Mouse (Mus musculus) left cerebral cortex, adult 2 months (tissue): ENCODE measurements around the gene Samhd1. TPM values are rescaled to one million over a fixed set of nuclear protein-coding genes. Genes with fewer than 3 reads are reported as not detected.

Source experiments
- DNase-seq, 2 experiments: peaks; one replicate each; pipeline ENCODE4 v3.0.0; 2021 to 2022; ENCODE audit warnings: low spot score in 2 of 2, mixed read lengths in 1 of 2; ENCODE audit errors: extremely low spot score in 1 of 2
- H3K27ac ChIP-seq: fragments of 200-600 bp; 2 replicates; pipeline ENCODE4 v1.8.1; 2022
- H3K4me3 ChIP-seq: fragments of 200-600 bp; 2 replicates; pipeline ENCODE4 v1.8.1; 2022
- CTCF ChIP-seq: fragments of 200-600 bp; IDR thresholded peaks from 2 replicates; pipeline ENCODE4 v1.8.1; 2022; ENCODE audit warnings: antibody characterized with exemption, mild to moderate bottlenecking, moderate library complexity
- intact Hi-C: fragments of 180-260 bp; cut with DNase I; formaldehyde crosslinking; loops from one replicate; pipeline ENCODE4 v1.15.1; 2025
- total RNA-seq, 2 experiments: library from RNA; stranded (reverse); gene quantifications; 2 replicates each; pipeline ENCODE4 v1.2.3; 2021

Gene Samhd1
- total RNA-seq, 2 experiments from 2014 or later, result 12.7 to 12.9 TPM

DNA sequence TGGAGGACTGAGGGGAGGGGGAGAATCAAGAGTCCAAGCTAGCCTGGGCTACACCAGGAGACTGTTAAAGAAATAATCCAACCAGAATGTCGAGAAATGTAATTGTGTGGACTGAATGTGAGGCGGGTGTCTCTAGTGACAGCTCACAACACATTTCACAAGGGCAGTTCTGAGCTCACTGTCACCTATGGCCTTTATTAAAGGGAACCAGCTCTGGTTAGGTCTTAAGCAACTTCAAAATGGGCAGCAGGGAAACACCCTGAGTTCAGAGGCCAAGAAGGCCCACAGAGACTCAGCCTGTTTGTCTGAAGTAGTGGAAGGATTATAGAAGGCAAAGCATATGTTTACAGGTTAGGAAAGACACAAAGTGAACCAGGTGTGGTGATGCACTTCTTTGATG lies 18.2 kb upstream of the Samhd1 start:
- Histone ChIP-seq H3K27ac (no peak overlapping the region), H3K4me3 (no peak overlapping the region)
- no peak for DNase-seq
- no peak for TF ChIP-seq CTCF
- intact Hi-C loops, result no loop called here

GRCm38 (mm10) chr2:157148417-157148816 lies 13.4 kb upstream of the Samhd1 start:
- intact Hi-C loops, result no loop called here
- TF ChIP-seq CTCF, result no peak
- no peak for DNase-seq
- Histone ChIP-seq H3K4me3 (no peak overlapping the region), H3K27ac (no peak overlapping the region)

GRCm38 (mm10) chr2:157147397-157148020 lies 12.4 kb upstream of the Samhd1 start:
- intact Hi-C loops, result no loop called here
- no peak for TF ChIP-seq CTCF

GRCm38 (mm10) chr2:157145173-157145572 lies 10.1 kb upstream of the Samhd1 start:
- no peak overlapping the region for H3K4me3 ChIP-seq
- TF ChIP-seq CTCF, result no peak
- H3K27ac ChIP-seq, result no peak overlapping the region
- no peak for DNase-seq
- intact Hi-C loops, result no loop called here

More at GRCm38 (mm10) chr2:157147397-157148020, 12.4 kb upstream of the Samhd1 start:
- no peak overlapping the region for H3K4me3 ChIP-seq
- no peak for DNase-seq
- H3K27ac ChIP-seq, result no peak overlapping the region

- no peak for TF ChIP-seq CTCF
- intact Hi-C loops, result no loop called here
- no peak for DNase-seq
- no peak overlapping the region for H3K4me3 ChIP-seq
- H3K27ac ChIP-seq, result no peak overlapping the region
These were observed 9.1 kb upstream of the Samhd1 start for GRCm38 (mm10) chr2:157144132-157144531.

- DNase-seq, result no peak
- intact Hi-C loops, result no loop called here
- no peak overlapping the region for H3K4me3 ChIP-seq
- H3K27ac ChIP-seq, result no peak overlapping the region
- TF ChIP-seq CTCF, result no peak
These were observed 6.9 kb upstream of the Samhd1 start for GRCm38 (mm10) chr2:157141962-157142361.

DNA sequence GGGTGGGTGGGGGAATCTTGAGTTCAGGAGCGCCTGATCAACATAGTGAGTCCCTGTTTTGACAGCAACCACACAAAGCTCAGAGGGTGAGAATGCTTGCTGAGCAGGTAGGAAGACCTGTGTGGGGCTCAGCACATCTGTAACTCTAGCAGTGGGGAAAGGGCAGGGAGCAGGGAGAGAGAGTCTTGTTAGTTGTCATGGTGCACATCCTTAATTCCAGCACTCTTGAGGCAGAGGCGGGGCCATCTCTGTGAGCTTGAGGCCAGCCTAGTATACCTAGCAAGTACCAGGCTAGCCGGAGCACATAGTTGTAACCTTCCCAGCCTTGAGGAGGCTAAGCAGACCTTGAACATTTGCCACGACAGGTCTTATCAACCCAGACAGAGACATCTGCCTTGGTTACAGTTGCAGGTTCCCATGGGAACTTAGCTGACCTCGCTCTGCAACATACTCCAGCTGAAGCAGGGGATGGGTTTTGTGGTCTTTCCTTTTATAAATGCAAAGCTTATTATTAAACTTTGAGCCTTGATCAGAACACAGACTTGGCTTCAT lies 4.3 kb upstream of the Samhd1 start:
- intact Hi-C loops, result loop anchor here (5.0 kb wide), 2 partner anchors 63 to 138 kb away; partner anchors contain the start of genes Mroh8, Rbl1 and Rpn2
- Histone ChIP-seq H3K27ac (no peak overlapping the region), H3K4me3 (no peak overlapping the region)
- no peak for DNase-seq
- TF ChIP-seq CTCF, result no peak

DNA sequence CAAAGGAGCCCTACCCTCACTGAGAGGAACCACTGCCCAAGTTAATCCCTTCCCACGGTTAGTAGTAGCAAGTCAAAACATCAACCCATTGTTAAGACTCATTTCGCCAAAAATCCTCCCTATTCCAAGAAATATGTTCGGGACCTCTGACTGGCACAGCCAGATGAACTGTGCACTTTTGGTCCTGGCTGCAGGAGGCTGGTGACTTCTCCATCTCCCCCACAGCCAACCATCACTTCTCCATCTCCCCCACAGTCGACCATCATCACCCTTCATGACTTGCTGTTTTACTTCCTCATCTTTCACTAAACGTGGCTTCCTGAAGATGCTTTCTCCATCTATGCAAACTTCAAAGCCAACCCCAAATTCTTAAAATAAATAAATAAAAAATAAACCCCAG lies 3.7 kb upstream of the Samhd1 start:
- intact Hi-C loops, result loop anchor here (5.0 kb wide), 2 partner anchors 63 to 138 kb away; partner anchors contain the start of genes Mroh8, Rbl1 and Rpn2
- no peak for TF ChIP-seq CTCF
- no peak for DNase-seq
- Histone ChIP-seq H3K4me3 (no peak overlapping the region), H3K27ac (no peak overlapping the region)

- Histone ChIP-seq H3K4me3 (no peak overlapping the region), H3K27ac (no peak overlapping the region)
- DNase-seq, result no peak
- intact Hi-C loops, result loop anchor here (5.0 kb wide), 2 partner anchors 64 to 139 kb away; partner anchors contain the start of genes Mroh8, Rbl1 and Rpn2
- no peak for TF ChIP-seq CTCF
These were observed 3.1 kb upstream of the Samhd1 start for GRCm38 (mm10) chr2:157137959-157138731.

- intact Hi-C loops, result loop anchor here (5.0 kb wide), 2 partner anchors 66 to 141 kb away; partner anchors contain the start of genes Mroh8, Rbl1 and Rpn2
These were observed 1.6 kb upstream of the Samhd1 start for GRCm38 (mm10) chr2:157136646-157137045.

DNA sequence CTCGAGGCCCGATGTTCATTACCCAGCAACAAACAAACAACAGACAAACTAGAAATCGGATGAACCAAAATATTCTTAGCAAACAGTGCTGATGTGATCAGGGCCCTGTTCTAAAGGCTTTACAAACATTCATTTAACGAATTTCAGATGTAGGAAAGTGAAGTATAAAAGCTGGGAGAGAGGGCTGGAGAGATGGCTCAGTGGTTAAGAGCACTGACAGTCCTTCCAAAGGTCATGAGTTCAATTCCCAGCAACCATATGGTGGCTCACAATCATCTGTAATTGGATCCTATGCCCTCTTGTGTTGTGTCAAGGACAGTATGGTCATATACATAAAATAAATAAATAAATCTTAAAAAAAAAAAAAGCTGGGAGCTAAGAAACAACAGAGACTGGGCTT lies 1.1 kb upstream of the Samhd1 start:
- no peak for TF ChIP-seq CTCF
- H3K4me3 ChIP-seq, result no peak overlapping the region
- intact Hi-C loops, result loop anchor here (5.0 kb wide), 2 partner anchors 66 to 141 kb away; partner anchors contain the start of genes Mroh8, Rbl1 and Rpn2
- no peak overlapping the region for H3K27ac ChIP-seq
- DNase-seq, result no peak

More at GRCm38 (mm10) chr2:157136646-157137045, 1.6 kb upstream of the Samhd1 start:
- DNase-seq, result no peak
- no peak overlapping the region for H3K4me3 ChIP-seq
- no peak for TF ChIP-seq CTCF
- H3K27ac ChIP-seq, result no peak overlapping the region

DNA sequence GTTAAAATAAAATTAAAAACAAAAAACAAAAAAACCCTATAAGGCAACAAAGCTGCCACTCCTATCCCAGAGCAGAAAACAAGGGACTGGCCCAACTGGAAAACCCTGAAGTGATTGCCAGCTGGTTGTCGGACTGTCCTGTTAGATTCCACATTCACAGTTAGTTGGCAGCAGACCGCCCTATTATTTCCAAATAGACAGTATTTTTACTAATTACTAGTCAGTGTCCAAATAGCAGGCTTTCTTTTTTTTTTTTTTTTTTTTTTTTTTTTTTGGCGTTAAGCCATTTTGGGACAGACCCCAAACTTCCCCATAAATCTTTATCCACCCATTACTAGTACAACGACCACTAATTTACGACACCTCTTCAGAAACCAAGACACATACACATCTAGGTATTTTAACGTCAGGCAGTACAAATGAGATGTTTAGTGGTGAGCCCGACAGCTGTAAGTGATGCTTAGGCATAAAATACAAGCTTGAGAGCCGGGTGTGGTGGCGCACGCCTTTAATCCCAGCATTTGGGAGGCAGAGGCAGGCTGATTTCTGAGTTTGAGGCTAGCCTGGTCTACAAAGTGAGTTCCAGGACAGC lies 560 bp upstream of the Samhd1 start:
- intact Hi-C loops, result loop anchor here (5.0 kb wide), 2 partner anchors 67 to 142 kb away; partner anchors contain the start of genes Mroh8, Rbl1 and Rpn2
- H3K27ac ChIP-seq, result peak overlapping the region; percentile 86
- DNase-seq, result no peak
- TF ChIP-seq CTCF, result no peak
- H3K4me3 ChIP-seq, result peak overlapping the region; percentile 84
